Mouse (Mus musculus): Measurements from ENCODE around the gene Plcb1. TPM values are rescaled to one million over a fixed set of nuclear protein-coding genes. Genes with fewer than 3 reads are reported as not detected.

The Plcb1 gene
- polyA plus RNA-seq, 1 experiment from 2014 or later: 7.7 TPM

GRCm38 (mm10) chr2:135225604-135226025, 439.7 kb downstream of the Plcb1 start:
- no peak for TF ChIP-seq CTCF (IDR thresholded peaks at IDR 0.05; ENCODE audit: low read depth)
- Histone ChIP-seq H3K27me3 (replicated peaks; ENCODE audit: control insufficient read depth, insufficient read depth, low read length) (no peaks in the 10 kb centered on the region), H3K9ac (ENCODE audit: low read depth, low read length) (no peak overlapping the region), H3K4me1 (replicated peaks; ENCODE audit: control insufficient read depth, insufficient read depth, low read length) (no peaks in the 10 kb centered on the region), H3K4me3 (ENCODE audit: low read depth, low read length) (no peak overlapping the region), H3K36me3 (ENCODE audit: control insufficient read depth, insufficient read depth) (no peaks in the 10 kb centered on the region), H3K9me3 (ENCODE audit: control insufficient read depth) (no peaks in the 10 kb centered on the region), H3K4me2 (replicated peaks; ENCODE audit: low read depth) (no peak overlapping the region), H3K27ac (ENCODE audit: low read depth, low read length) (no peak overlapping the region)
- WGBS: 44% methylated on average over 3 of the region's 3 CpGs
- no peak for ATAC-seq

- no peak overlapping the region for H3K9ac ChIP-seq (ENCODE audit: low read depth, low read length)
- H3K36me3 ChIP-seq (ENCODE audit: control insufficient read depth, insufficient read depth): no peaks in the 10 kb centered on the region
- no peak for ATAC-seq
- no peak overlapping the region for H3K4me3 ChIP-seq (ENCODE audit: low read depth, low read length)
- 71% methylated on average over 3 of the region's 3 CpGs for WGBS
- no peaks in the 10 kb centered on the region for H3K27me3 ChIP-seq (replicated peaks; ENCODE audit: control insufficient read depth, insufficient read depth, low read length)
- no peak for TF ChIP-seq CTCF (IDR thresholded peaks at IDR 0.05; ENCODE audit: low read depth)
- H3K27ac ChIP-seq (ENCODE audit: low read depth, low read length): no peak overlapping the region
- no peaks in the 10 kb centered on the region for H3K9me3 ChIP-seq (ENCODE audit: control insufficient read depth)
- H3K4me2 ChIP-seq (replicated peaks; ENCODE audit: low read depth): no peak overlapping the region
- no peaks in the 10 kb centered on the region for H3K4me1 ChIP-seq (replicated peaks; ENCODE audit: control insufficient read depth, insufficient read depth, low read length)
Observed at GRCm38 (mm10) chr2:135230262-135230661, 444.4 kb downstream of the Plcb1 start.

GRCm38 (mm10) chr2:135242662-135243316, 456.9 kb downstream of the Plcb1 start:
- Histone ChIP-seq H3K27ac (ENCODE audit: low read depth, low read length) (no peak overlapping the region), H3K4me1 (replicated peaks; ENCODE audit: control insufficient read depth, insufficient read depth, low read length) (0 out of 2 replicates have a peak, but pooled peaks cover 5% of the 10 kb centered on the region), H3K9me3 (ENCODE audit: control insufficient read depth) (no peaks in the 10 kb centered on the region), H3K4me2 (replicated peaks; ENCODE audit: low read depth) (no peak overlapping the region), H3K27me3 (replicated peaks; ENCODE audit: control insufficient read depth, insufficient read depth, low read length) (no peaks in the 10 kb centered on the region), H3K36me3 (ENCODE audit: control insufficient read depth, insufficient read depth) (no peaks in the 10 kb centered on the region), H3K4me3 (ENCODE audit: low read depth, low read length) (no peak overlapping the region), H3K9ac (ENCODE audit: low read depth, low read length) (no peak overlapping the region)
- no peak for TF ChIP-seq CTCF (IDR thresholded peaks at IDR 0.05; ENCODE audit: low read depth)
- no peak for ATAC-seq
- WGBS: 88% methylated on average over 1 of the region's 1 CpGs

GRCm38 (mm10) chr2:135243764-135244163, 457.9 kb downstream of the Plcb1 start:
- no peak for ATAC-seq
- 31% methylated on average over 4 of the region's 4 CpGs for WGBS
- no peak for TF ChIP-seq CTCF (IDR thresholded peaks at IDR 0.05; ENCODE audit: low read depth)
- Histone ChIP-seq H3K4me3 (ENCODE audit: low read depth, low read length) (no peak overlapping the region), H3K4me1 (replicated peaks; ENCODE audit: control insufficient read depth, insufficient read depth, low read length) (0 out of 2 replicates have a peak, but pooled peaks cover 5% of the 10 kb centered on the region), H3K27ac (ENCODE audit: low read depth, low read length) (no peak overlapping the region), H3K36me3 (ENCODE audit: control insufficient read depth, insufficient read depth) (no peaks in the 10 kb centered on the region), H3K9me3 (ENCODE audit: control insufficient read depth) (no peaks in the 10 kb centered on the region), H3K4me2 (replicated peaks; ENCODE audit: low read depth) (no peak overlapping the region), H3K9ac (ENCODE audit: low read depth, low read length) (no peak overlapping the region), H3K27me3 (replicated peaks; ENCODE audit: control insufficient read depth, insufficient read depth, low read length) (no peaks in the 10 kb centered on the region)

GRCm38 (mm10) chr2:135249925-135250324, 464.1 kb downstream of the Plcb1 start:
- no peak for TF ChIP-seq CTCF (IDR thresholded peaks at IDR 0.05; ENCODE audit: low read depth)
- no peaks in the 10 kb centered on the region for H3K9me3 ChIP-seq (ENCODE audit: control insufficient read depth)
- no peak overlapping the region for H3K27ac ChIP-seq (ENCODE audit: low read depth, low read length)
- H3K4me2 ChIP-seq (replicated peaks; ENCODE audit: low read depth): no peak overlapping the region
- ATAC-seq: no peak
- H3K4me1 ChIP-seq (replicated peaks; ENCODE audit: control insufficient read depth, insufficient read depth, low read length): no peaks in the 10 kb centered on the region
- 93% methylated on average over 2 of the region's 2 CpGs for WGBS
- no peak overlapping the region for H3K4me3 ChIP-seq (ENCODE audit: low read depth, low read length)
- no peaks in the 10 kb centered on the region for H3K27me3 ChIP-seq (replicated peaks; ENCODE audit: control insufficient read depth, insufficient read depth, low read length)
- H3K9ac ChIP-seq (ENCODE audit: low read depth, low read length): no peak overlapping the region
- no peaks in the 10 kb centered on the region for H3K36me3 ChIP-seq (ENCODE audit: control insufficient read depth, insufficient read depth)

- Histone ChIP-seq H3K27ac (ENCODE audit: low read depth, low read length) (no peak overlapping the region), H3K27me3 (replicated peaks; ENCODE audit: control insufficient read depth, insufficient read depth, low read length) (no peaks in the 10 kb centered on the region), H3K4me1 (replicated peaks; ENCODE audit: control insufficient read depth, insufficient read depth, low read length) (no peaks in the 10 kb centered on the region), H3K9ac (ENCODE audit: low read depth, low read length) (no peak overlapping the region), H3K4me2 (replicated peaks; ENCODE audit: low read depth) (no peak overlapping the region), H3K9me3 (ENCODE audit: control insufficient read depth) (no peaks in the 10 kb centered on the region), H3K36me3 (ENCODE audit: control insufficient read depth, insufficient read depth) (no peaks in the 10 kb centered on the region), H3K4me3 (ENCODE audit: low read depth, low read length) (no peak overlapping the region)
- WGBS: 94% methylated on average over 3 of the region's 3 CpGs
- ATAC-seq: no peak
- TF ChIP-seq CTCF (IDR thresholded peaks at IDR 0.05; ENCODE audit: low read depth): peak; percentile 74
Observed at GRCm38 (mm10) chr2:135251821-135252315, 466.0 kb downstream of the Plcb1 start.
